Mouse (Mus musculus) kidney, postnatal 0 days (tissue): ENCODE measurements around the gene Aen. TPM values are rescaled to one million over a fixed set of nuclear protein-coding genes. Genes with fewer than 3 reads are reported as not detected.
A peak's percentile ranks its signal among the peaks of the same experiment; 100 is the strongest.

Experiments
- ATAC-seq: fragments of 200-750 bp; cut with Nextera tagmentation; replicated peaks from 2 replicates; pipeline ENCODE4 v1.8.0; 2017; ENCODE audit warnings: low read depth, moderate number of reproducible peaks, moderate TSS enrichment, moderate library complexity; ENCODE audit not compliant: low FRiP score
- DNase-seq: peaks from one replicate; pipeline ENCODE4 v3.0.0-alpha.2; 2016; ENCODE audit warnings: low spot score
- H3K27ac ChIP-seq: fragments of 300-500 bp; sonication (generic); 2 replicates; pipeline ENCODE4 v1.5.1; 2014; ENCODE audit warnings: mild to moderate bottlenecking
- H3K27me3 ChIP-seq: fragments of 300-500 bp; sonication (generic); 2 replicates; pipeline ENCODE4 v1.6.1; 2014; ENCODE audit warnings: low read length, mixed read lengths; ENCODE audit not compliant: insufficient read depth
- H3K36me3 ChIP-seq: fragments of 300-500 bp; sonication (generic); 2 replicates; pipeline ENCODE4 v1.6.1; 2014; ENCODE audit warnings: low read length, mixed read lengths; ENCODE audit not compliant: insufficient read depth
- H3K4me1 ChIP-seq: fragments of 300-500 bp; sonication (generic); replicated peaks from 2 replicates; pipeline ENCODE4 v1.6.1; 2014; ENCODE audit warnings: antibody characterized with exemption, low read length, mixed read lengths; ENCODE audit not compliant: insufficient read depth
- H3K4me2 ChIP-seq: fragments of 300-500 bp; sonication (generic); 2 replicates; pipeline ENCODE4 v1.6.1; 2014; ENCODE audit warnings: mild to moderate bottlenecking, low read length, moderate library complexity, mixed read lengths
- H3K4me3 ChIP-seq: fragments of 300-500 bp; sonication (generic); replicated peaks from 2 replicates; pipeline ENCODE4 v1.5.1; 2014; ENCODE audit warnings: low read depth, low read length
- H3K9ac ChIP-seq: fragments of 300-500 bp; sonication (generic); 2 replicates; pipeline ENCODE4 v1.6.1; 2014; ENCODE audit warnings: low read depth, low read length
- H3K9me3 ChIP-seq: fragments of 300-500 bp; sonication (generic); replicated peaks from 2 replicates; pipeline ENCODE4 v1.6.1; 2016; ENCODE audit warnings: low read length, inconsistent platforms, mixed read lengths
- CTCF ChIP-seq: IDR thresholded peaks from 2 replicates; pipeline ENCODE4 v1.5.1; 2016; ENCODE audit warnings: antibody characterized with exemption, low read depth, mild to moderate bottlenecking, moderate library complexity
- WGBS: fragments of 180-500 bp; shearing (Covaris S2); extraction: QIAGEN DNeasy Blood & Tissue Kit; methylation state at CpG from one replicate; pipeline ENCODE4 v1.1.7; 2014; 5-methylcytosine and 5-hydroxymethylcytosine counted together
- polyA plus RNA-seq: library from polyadenylated mRNA; unstranded; fragments of >200 nt; fragmentation: Nextera tagmentation; extraction: Ambion mirVana; gene quantifications from 2 replicates; pipeline ENCODE4 v1.2.1, GENCODE M21; 2015

Gene Aen
- polyA plus RNA-seq, 1 experiment from 2014 or later: 33.1 TPM

DNA sequence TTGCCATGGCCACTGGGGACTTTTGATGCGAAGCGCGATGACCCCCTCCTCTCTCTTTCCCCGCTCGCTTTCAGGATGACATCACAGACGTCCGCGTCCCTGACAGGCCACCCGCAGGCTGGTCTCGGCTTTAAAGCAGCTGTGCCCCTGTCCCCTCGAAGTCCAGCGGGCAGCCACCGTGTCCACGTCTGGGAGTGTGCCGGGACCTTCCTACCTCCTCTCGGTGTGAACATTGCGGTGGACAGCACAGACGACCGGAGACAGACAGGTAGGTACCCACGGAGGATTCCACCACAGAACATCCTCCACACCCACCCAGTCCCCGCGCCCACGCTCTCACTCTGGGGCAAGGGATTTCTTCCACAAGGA lies 13.2 kb upstream of the Aen start:
- Histone ChIP-seq H3K27me3 (peaks cover 30% of the 10 kb centered on the region), H3K4me3 (0 out of 2 replicates have a peak overlapping the region, but pooled peaks have one; percentile 1), H3K27ac (no peak overlapping the region), H3K4me1 (no peaks in the 10 kb centered on the region), H3K4me2 (peak overlapping the region; percentile 43), H3K9me3 (no peaks in the 10 kb centered on the region), H3K36me3 (no peaks in the 10 kb centered on the region), H3K9ac (no peak overlapping the region)
- TF ChIP-seq CTCF: no peak
- WGBS: 3% methylated on average over 22 of the region's 23 CpGs
- DNase-seq (peak; percentile 29), ATAC-seq (peak; percentile 34)

- H3K4me2 ChIP-seq: peak overlapping the region; percentile 43
- peaks cover 34% of the 10 kb centered on the region for H3K27me3 ChIP-seq
- DNase-seq: peak; percentile 43
- H3K9ac ChIP-seq: no peak overlapping the region
- H3K9me3 ChIP-seq: no peaks in the 10 kb centered on the region
- TF ChIP-seq CTCF: no peak
- no peak overlapping the region for H3K27ac ChIP-seq
- H3K36me3 ChIP-seq: no peaks in the 10 kb centered on the region
- WGBS: 2% methylated on average over 34 of the region's 34 CpGs
- ATAC-seq: no peak
- H3K4me3 ChIP-seq: no peak overlapping the region
- H3K4me1 ChIP-seq: no peaks in the 10 kb centered on the region
Measured at GRCm38 (mm10) chr7:78883016-78883725, 12.5 kb upstream of the Aen start.

- no peak for TF ChIP-seq CTCF
- 4% methylated on average over 7 of the region's 8 CpGs for WGBS
- no peaks in the 10 kb centered on the region for H3K36me3 ChIP-seq
- H3K9ac ChIP-seq: no peak overlapping the region
- H3K4me1 ChIP-seq: no peaks in the 10 kb centered on the region
- H3K4me2 ChIP-seq: no peak overlapping the region
- DNase-seq: no peak
- H3K9me3 ChIP-seq: no peaks in the 10 kb centered on the region
- no peak overlapping the region for H3K27ac ChIP-seq
- peaks cover 34% of the 10 kb centered on the region for H3K27me3 ChIP-seq
- no peak for ATAC-seq
- no peak overlapping the region for H3K4me3 ChIP-seq
Measured at GRCm38 (mm10) chr7:78883726-78884060, 12.0 kb upstream of the Aen start.

DNA sequence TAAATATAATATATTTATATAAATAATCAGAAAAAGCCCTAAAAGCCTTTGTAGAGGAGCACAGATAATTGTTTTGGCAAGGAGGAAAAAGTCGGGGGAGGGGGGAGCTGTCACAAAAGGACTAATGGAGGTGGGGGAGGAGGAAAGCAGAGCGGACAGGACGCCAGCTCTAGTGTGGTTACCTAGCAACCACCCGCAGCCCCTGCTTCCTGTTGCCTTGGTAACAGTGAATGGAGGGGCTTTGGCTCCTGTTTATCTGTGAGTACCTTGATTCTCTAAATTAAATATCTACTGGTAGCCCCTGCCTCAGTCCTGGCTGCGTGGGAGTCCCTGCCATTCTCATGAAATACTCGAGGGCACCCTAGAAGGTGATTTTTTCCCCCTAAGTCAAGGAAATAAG lies 11.5 kb upstream of the Aen start:
- ATAC-seq (no peak), DNase-seq (no peak)
- Histone ChIP-seq H3K4me3 (no peak overlapping the region), H3K4me2 (no peak overlapping the region), H3K36me3 (no peaks in the 10 kb centered on the region), H3K4me1 (no peaks in the 10 kb centered on the region), H3K27me3 (peaks cover 34% of the 10 kb centered on the region), H3K9ac (no peak overlapping the region), H3K9me3 (no peaks in the 10 kb centered on the region), H3K27ac (no peak overlapping the region)
- 7% methylated on average over 6 of the region's 6 CpGs for WGBS
- no peak for TF ChIP-seq CTCF

DNA sequence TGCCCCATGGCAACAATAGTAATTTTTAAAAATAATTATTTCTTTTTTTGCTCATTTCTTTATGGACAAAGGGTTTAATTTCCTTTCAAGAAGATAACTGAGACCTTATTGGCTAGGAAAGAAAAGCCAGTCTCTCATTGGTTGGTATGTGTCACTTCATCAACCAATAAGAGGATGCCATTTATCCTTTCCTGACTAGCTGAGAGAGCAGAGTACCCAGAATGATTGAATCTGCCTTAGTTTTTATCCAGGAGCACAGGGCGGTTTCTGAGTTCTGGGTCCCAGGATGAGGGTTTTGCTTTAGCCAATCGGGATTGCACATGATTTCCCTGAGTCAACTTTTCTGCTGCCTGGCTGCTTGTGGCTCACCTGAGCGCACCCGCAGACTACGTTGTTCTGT lies 10.2 kb upstream of the Aen start:
- Histone ChIP-seq H3K9ac (no peak overlapping the region), H3K4me2 (no peak overlapping the region), H3K27ac (no peak overlapping the region), H3K27me3 (peaks cover 34% of the 10 kb centered on the region), H3K4me1 (no peaks in the 10 kb centered on the region), H3K4me3 (no peak overlapping the region), H3K9me3 (no peaks in the 10 kb centered on the region), H3K36me3 (no peaks in the 10 kb centered on the region)
- no peak for TF ChIP-seq CTCF
- DNase-seq (no peak), ATAC-seq (no peak)
- WGBS: 67% methylated on average over 5 of the region's 5 CpGs

DNA sequence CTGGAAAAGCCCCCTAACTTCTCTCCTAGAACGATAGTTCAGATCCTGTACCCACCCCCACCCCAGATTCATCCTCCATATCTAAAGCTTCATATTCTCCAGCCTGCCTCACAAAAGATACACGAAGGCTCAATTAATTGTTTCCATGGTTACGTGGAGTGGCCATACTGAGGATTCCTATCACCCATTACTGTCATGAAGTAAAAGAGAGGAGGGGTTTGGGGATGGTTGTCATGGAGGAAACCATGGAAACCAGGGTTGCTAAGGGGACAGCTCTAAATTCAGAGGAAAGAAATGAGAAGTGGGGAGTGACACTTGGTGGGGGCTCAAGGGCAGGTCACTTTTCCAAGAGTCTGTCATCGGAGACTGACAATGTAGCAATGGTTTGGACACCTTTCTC lies 9.2 kb upstream of the Aen start:
- no peaks in the 10 kb centered on the region for H3K36me3 ChIP-seq
- H3K4me3 ChIP-seq: no peak overlapping the region
- no peak overlapping the region for H3K4me2 ChIP-seq
- H3K27me3 ChIP-seq: peaks cover 32% of the 10 kb centered on the region
- no peak overlapping the region for H3K27ac ChIP-seq
- TF ChIP-seq CTCF: no peak
- DNase-seq (no peak), ATAC-seq (no peak)
- no peaks in the 10 kb centered on the region for H3K4me1 ChIP-seq
- H3K9me3 ChIP-seq: no peaks in the 10 kb centered on the region
- WGBS: 84% methylated on average over 4 of the region's 4 CpGs
- no peak overlapping the region for H3K9ac ChIP-seq

DNA sequence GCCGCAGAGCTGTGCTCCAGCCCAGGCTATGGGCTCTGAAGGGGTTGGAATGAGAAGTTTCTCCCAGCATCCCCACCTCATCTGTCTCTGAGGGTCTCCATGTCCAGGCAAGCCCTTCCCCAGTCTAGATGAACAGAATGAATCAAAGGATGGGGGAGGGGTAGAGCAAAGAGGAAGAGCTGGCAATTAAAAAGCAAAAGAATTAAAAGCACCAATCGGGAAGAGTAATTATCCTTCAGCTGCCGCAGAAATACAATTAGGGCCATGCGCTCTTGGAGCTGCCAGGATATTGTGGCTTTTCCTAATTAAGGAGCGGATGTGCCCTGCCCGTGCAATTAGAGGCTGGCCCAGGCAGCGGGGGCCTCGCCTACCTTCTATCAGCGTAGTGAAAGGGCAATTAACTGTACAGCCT lies 8.2 kb upstream of the Aen start:
- no peaks in the 10 kb centered on the region for H3K4me1 ChIP-seq
- ATAC-seq (no peak), DNase-seq (no peak)
- no peak overlapping the region for H3K4me3 ChIP-seq
- 11% methylated on average over 9 of the region's 9 CpGs for WGBS
- no peak overlapping the region for H3K4me2 ChIP-seq
- no peaks in the 10 kb centered on the region for H3K9me3 ChIP-seq
- H3K36me3 ChIP-seq: no peaks in the 10 kb centered on the region
- no peak overlapping the region for H3K9ac ChIP-seq
- no peak for TF ChIP-seq CTCF
- no peak overlapping the region for H3K27ac ChIP-seq
- peaks cover 28% of the 10 kb centered on the region for H3K27me3 ChIP-seq
